Mouse (Mus musculus): ENCODE results near the gene Ehbp1l1. TPM values are rescaled to one million over a fixed set of nuclear protein-coding genes. Genes with fewer than 3 reads are reported as not detected.
A peak's percentile ranks its signal among the peaks of the same experiment; 100 is the strongest.

The Ehbp1l1 gene
- polyA plus RNA-seq (2012; rRNA removed) (51.0 and 51.1 TPM in 2 replicates), polyA plus RNA-seq (2014; fragmentation: Nextera tagmentation; extraction: Ambion mirVana) (20.0 and 25.4 TPM in 2 replicates)

DNA sequence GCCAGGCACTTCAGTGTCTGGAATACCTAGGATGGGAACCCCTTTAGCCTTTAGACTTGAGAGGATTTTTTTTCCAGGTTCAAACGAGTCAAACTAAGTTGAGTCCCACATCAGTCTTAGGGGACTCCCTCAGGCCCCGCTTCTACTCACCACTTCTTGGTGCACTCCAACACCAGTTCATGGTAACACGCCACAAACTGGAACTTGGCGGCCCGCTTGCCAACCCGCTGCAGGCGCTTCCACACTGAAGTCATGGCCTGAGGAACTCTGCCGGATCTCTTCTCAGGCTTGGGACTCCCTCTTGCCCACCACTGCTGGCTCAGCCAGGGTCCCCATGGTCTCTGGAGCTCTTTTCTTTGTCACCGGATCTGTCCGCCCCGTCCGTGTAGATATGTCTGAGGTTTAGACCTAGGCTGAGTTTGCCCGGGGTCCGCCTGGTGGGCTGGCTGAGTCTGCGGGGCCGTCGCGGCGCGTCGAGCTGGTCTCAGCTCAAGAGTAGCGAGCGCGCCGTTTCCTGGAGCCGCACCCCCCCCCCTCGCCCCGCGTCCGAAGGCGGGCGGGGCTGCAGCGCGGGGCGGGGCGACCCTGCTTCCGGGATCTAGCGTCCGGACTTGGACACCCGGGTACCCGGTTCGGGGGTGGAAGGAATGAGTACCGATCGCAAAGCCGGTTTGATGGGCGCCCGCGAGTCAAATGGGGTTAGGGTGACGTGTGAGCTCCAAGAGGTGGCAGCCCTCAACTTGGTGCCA lies at the start of gene Ehbp1l1:
Gene Ehbp1l1, minus strand, starts transcription at position 551 of the 749 bp plus-strand sequence.
- Histone ChIP-seq H3K4me2 (replicated peaks; ENCODE audit: low read depth, low read length, severe bottlenecking) (peak within 1 kb of the TSS; percentile 88), H3K9ac (ENCODE audit: low read depth, low read length, severe bottlenecking) (peak within 1 kb of the TSS; percentile 60), H3K4me1 (ENCODE audit: control insufficient read depth, insufficient read depth, low read length) (peaks cover 37% of the 10 kb centered on the region), H3K27ac (replicated peaks; ENCODE audit: low read depth, low read length) (peak within 1 kb of the TSS; percentile 33; the same call in 1 of the 2 replicates), H3K4me3 (replicated peaks; ENCODE audit: low read length) (peak within 1 kb of the TSS; percentile 91), H3K27me3 (ENCODE audit: control insufficient read depth, insufficient read depth, low read length) (no peaks in the 10 kb centered on the region), H3K9me3 (ENCODE audit: control insufficient read depth, low read length) (no peaks in the 10 kb centered on the region), H3K36me3 (ENCODE audit: control insufficient read depth, insufficient read depth, low read length) (peaks cover 35% of the 10 kb centered on the region)
- no peak for TF ChIP-seq POLR2A (IDR thresholded peaks at IDR 0.05; ENCODE audit: borderline replicate concordance, extremely low read depth, insufficient read depth, insufficient read length)
- WGBS: 14% methylated on average over 36 of the region's 49 CpGs
- peak; percentile 49 for DNase-seq (ENCODE audit: low spot score)
- ATAC-seq (ENCODE audit: low FRiP score, low read depth): no peak

DNA sequence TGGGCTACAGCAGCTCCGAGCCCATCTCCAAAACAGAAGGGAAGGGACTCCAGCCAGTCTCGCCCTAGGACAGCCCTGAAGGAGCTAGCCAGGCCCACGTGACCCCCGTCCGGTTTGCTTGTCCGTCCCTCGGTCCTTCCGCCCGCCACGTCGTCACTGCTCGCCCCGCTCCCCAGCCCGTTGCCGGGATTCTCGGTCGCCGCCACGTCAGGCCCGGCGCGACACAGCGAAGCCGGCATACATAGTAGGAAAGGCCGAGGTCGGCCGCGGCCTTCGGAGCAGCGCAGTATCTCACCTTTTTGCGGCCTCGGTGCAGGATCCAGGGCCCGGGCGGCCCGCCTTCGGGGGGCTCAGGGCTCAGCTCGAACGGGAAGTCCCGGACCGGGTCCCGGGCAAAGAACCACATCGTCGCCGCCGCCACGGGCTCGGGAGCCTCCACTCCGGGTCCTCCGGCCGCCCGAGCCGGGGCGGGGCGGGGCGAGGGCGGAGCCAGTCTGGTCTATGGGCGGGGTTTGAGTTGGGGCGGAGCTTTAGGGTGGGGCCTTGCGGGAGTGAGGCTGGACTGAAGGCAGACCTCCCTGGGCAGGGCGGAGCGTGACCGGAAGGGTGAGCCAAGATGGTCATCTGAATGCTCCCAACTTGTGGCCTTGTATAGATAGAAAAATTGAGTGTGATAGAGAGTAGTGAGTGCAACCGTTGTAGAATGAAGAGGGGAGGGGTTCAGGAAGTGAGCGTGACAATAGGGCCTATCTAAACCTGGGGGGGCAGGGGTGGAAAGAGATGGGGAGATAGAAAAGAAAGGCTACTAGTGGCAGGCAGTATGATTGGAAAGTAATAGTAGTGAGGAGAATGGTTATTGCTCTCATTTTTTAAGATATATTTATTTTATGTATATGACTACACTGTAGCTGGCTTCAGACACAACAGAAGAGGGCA lies 45.1 kb upstream of the Ehbp1l1 start, which contains the start of gene Scyl1:
Gene Scyl1, minus strand, starts transcription at position 495 of the 936 bp plus-strand sequence.
- H3K9me3 ChIP-seq (ENCODE audit: control insufficient read depth, low read length): no peaks in the 10 kb centered on the region
- peak; percentile 81 for DNase-seq (ENCODE audit: low spot score)
- ATAC-seq (ENCODE audit: low FRiP score, low read depth): peak; percentile 98
- TF ChIP-seq POLR2A (IDR thresholded peaks at IDR 0.05; ENCODE audit: borderline replicate concordance, extremely low read depth, insufficient read depth, insufficient read length): 0 out of 2 replicates have a peak, but pooled peaks have one; percentile 64
- peaks cover 9% of the 10 kb centered on the region for H3K4me1 ChIP-seq (ENCODE audit: control insufficient read depth, insufficient read depth, low read length)
- peak within 1 kb of the TSS; percentile 64 for H3K4me2 ChIP-seq (replicated peaks; ENCODE audit: low read depth, low read length, severe bottlenecking)
- H3K4me3 ChIP-seq (replicated peaks; ENCODE audit: low read length): peak within 1 kb of the TSS; percentile 76
- H3K27ac ChIP-seq (replicated peaks; ENCODE audit: low read depth, low read length): peak within 1 kb of the TSS; percentile 77
- H3K9ac ChIP-seq (ENCODE audit: low read depth, low read length, severe bottlenecking): peak within 1 kb of the TSS; percentile 87
- peaks cover 39% of the 10 kb centered on the region for H3K36me3 ChIP-seq (ENCODE audit: control insufficient read depth, insufficient read depth, low read length)
- under 1% methylated on average over 59 of the region's 64 CpGs for WGBS
- peaks cover 3% of the 10 kb centered on the region; the same call in 1 of the 2 replicates for H3K27me3 ChIP-seq (ENCODE audit: control insufficient read depth, insufficient read depth, low read length)

DNA sequence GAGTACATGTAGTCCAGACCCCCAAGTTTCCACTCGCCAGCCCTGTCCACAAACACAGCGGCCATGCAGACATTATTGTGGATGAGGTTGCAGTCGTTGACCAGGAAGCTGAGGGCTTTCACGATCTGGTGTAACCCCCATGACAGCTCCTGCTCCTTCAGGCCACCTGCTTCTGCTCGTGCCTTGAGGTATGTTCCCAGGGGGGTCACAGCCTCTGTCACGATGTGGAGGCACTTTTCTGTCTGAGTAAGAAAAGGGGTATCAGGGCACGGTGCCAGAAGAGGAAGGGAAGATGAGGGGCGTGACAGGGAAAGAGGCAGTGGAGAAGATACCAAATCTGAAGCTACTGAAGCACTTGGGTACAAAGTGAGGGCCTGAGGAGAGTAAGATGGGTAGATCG lies 44.2 kb upstream of the Ehbp1l1 start:
- 42% methylated on average over 9 of the region's 9 CpGs for WGBS
- no peak overlapping the region for H3K27ac ChIP-seq (replicated peaks; ENCODE audit: low read depth, low read length)
- DNase-seq (ENCODE audit: low spot score) (no peak), ATAC-seq (ENCODE audit: low FRiP score, low read depth) (no peak)
- H3K27me3 ChIP-seq (ENCODE audit: control insufficient read depth, insufficient read depth, low read length): peaks cover 3% of the 10 kb centered on the region; the same call in 1 of the 2 replicates
- peak overlapping the region; percentile 76 for H3K4me3 ChIP-seq (replicated peaks; ENCODE audit: low read length)
- H3K36me3 ChIP-seq (ENCODE audit: control insufficient read depth, insufficient read depth, low read length): peaks cover 48% of the 10 kb centered on the region
- H3K4me1 ChIP-seq (ENCODE audit: control insufficient read depth, insufficient read depth, low read length): peaks cover 9% of the 10 kb centered on the region
- H3K9me3 ChIP-seq (ENCODE audit: control insufficient read depth, low read length): no peaks in the 10 kb centered on the region
- H3K9ac ChIP-seq (ENCODE audit: low read depth, low read length, severe bottlenecking): peak overlapping the region; percentile 87
- peak overlapping the region; percentile 64 for H3K4me2 ChIP-seq (replicated peaks; ENCODE audit: low read depth, low read length, severe bottlenecking)
- TF ChIP-seq POLR2A (IDR thresholded peaks at IDR 0.05; ENCODE audit: borderline replicate concordance, extremely low read depth, insufficient read depth, insufficient read length): no peak

DNA sequence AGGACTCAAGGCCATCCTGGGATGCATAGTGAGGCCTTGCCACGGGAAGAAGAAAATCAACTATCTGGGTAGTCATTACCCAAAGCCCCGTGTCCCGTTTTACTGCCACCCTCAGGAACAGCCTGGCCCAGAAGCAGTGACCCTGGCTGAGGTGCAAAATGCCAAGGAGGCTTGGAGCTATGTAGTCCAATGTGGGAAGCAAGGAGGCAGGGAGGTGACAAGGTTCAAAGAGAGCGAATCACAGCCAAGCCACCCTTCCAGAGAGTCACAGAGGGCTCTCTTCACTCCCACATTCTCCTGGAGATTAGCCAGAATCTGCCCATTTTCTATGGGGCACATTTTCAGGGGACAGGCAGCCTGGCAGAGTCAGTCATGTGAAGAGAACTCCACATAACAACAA lies 41.2 kb upstream of the Ehbp1l1 start:
- no peak overlapping the region for H3K9ac ChIP-seq (ENCODE audit: low read depth, low read length, severe bottlenecking)
- TF ChIP-seq POLR2A (IDR thresholded peaks at IDR 0.05; ENCODE audit: borderline replicate concordance, extremely low read depth, insufficient read depth, insufficient read length): no peak
- H3K4me2 ChIP-seq (replicated peaks; ENCODE audit: low read depth, low read length, severe bottlenecking): no peak overlapping the region
- peaks cover 77% of the 10 kb centered on the region for H3K36me3 ChIP-seq (ENCODE audit: control insufficient read depth, insufficient read depth, low read length)
- no peak overlapping the region for H3K4me3 ChIP-seq (replicated peaks; ENCODE audit: low read length)
- DNase-seq (ENCODE audit: low spot score) (no peak), ATAC-seq (ENCODE audit: low FRiP score, low read depth) (no peak)
- WGBS: 84% methylated on average over 4 of the region's 4 CpGs
- no peaks in the 10 kb centered on the region for H3K9me3 ChIP-seq (ENCODE audit: control insufficient read depth, low read length)
- H3K27ac ChIP-seq (replicated peaks; ENCODE audit: low read depth, low read length): no peak overlapping the region
- H3K4me1 ChIP-seq (ENCODE audit: control insufficient read depth, insufficient read depth, low read length): peaks cover 9% of the 10 kb centered on the region
- peaks cover 3% of the 10 kb centered on the region; the same call in 1 of the 2 replicates for H3K27me3 ChIP-seq (ENCODE audit: control insufficient read depth, insufficient read depth, low read length)

DNA sequence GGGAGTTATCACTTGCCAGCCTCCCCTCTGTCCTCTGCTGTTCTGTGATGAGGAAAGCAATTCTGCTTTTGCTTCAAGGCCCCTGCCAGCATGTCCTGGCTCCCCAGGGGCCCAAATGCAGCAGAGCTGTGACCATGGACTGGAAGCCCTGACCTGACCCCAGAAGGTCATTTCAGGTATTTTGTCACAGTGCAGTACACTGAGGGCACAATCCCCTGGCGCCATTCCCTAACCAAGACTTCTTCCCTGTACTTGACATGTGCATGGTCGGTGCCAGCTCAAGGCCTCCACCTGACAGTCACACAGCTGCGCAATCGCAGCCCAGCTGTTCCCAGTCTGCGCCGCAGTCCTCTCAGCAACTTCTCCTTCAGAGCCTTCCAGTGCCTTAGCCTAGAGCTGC lies 37.0 kb upstream of the Ehbp1l1 start:
- Histone ChIP-seq H3K4me2 (replicated peaks; ENCODE audit: low read depth, low read length, severe bottlenecking) (no peak overlapping the region), H3K36me3 (ENCODE audit: control insufficient read depth, insufficient read depth, low read length) (peaks cover 99% of the 10 kb centered on the region), H3K27ac (replicated peaks; ENCODE audit: low read depth, low read length) (no peak overlapping the region), H3K27me3 (ENCODE audit: control insufficient read depth, insufficient read depth, low read length) (no peaks in the 10 kb centered on the region), H3K4me3 (replicated peaks; ENCODE audit: low read length) (no peak overlapping the region), H3K9me3 (ENCODE audit: control insufficient read depth, low read length) (no peaks in the 10 kb centered on the region), H3K9ac (ENCODE audit: low read depth, low read length, severe bottlenecking) (no peak overlapping the region), H3K4me1 (ENCODE audit: control insufficient read depth, insufficient read depth, low read length) (no peaks in the 10 kb centered on the region)
- TF ChIP-seq POLR2A (IDR thresholded peaks at IDR 0.05; ENCODE audit: borderline replicate concordance, extremely low read depth, insufficient read depth, insufficient read length): no peak
- no peak for DNase-seq (ENCODE audit: low spot score)
- ATAC-seq (ENCODE audit: low FRiP score, low read depth): no peak
- 92% methylated on average over 6 of the region's 6 CpGs for WGBS
